Mouse (Mus musculus): ENCODE data around the gene Lpp. TPM values are rescaled to one million over a fixed set of nuclear protein-coding genes. Genes with fewer than 3 reads are reported as not detected.

The Lpp gene
- total and polyA plus RNA-seq, 3 experiments, result not detected

- H3K9ac ChIP-seq (ENCODE audit: control insufficient read depth, low read depth, low read length, poor library complexity, severe bottlenecking), result no peak overlapping the region
- no peaks in the 10 kb centered on the region for H3K4me1 ChIP-seq (ENCODE audit: control insufficient read depth in 1 of 2, insufficient read depth in 2 of 2, low read length in 2 of 2)
- DNase-seq (ENCODE audit: low read depth, low spot score), result no peak
- H3K9me3 ChIP-seq (replicated peaks; ENCODE audit: insufficient read depth, low read length), result no peaks in the 10 kb centered on the region
- H3K36me3 ChIP-seq (ENCODE audit: control insufficient read depth in 1 of 2, insufficient read depth in 2 of 2, low read length in 2 of 2), result no peaks in the 10 kb centered on the region
- no peak overlapping the region for H3K27ac ChIP-seq (ENCODE audit: control insufficient read depth, low read depth, low read length)
- no peaks in the 10 kb centered on the region for H3K79me2 ChIP-seq (ENCODE audit: control insufficient read depth, insufficient read depth, low read length, poor library complexity)
- H3K4me3 ChIP-seq (ENCODE audit: control insufficient read depth in 1 of 2, insufficient read depth in 1 of 2, low read depth in 2 of 2, low read length in 2 of 2), result no peak overlapping the region
- H3K27me3 ChIP-seq (ENCODE audit: control insufficient read depth in 1 of 2, insufficient read depth in 2 of 2, low read length in 2 of 2), result no peaks in the 10 kb centered on the region
- TF ChIP-seq MYB (IDR thresholded peaks at IDR 0.05; ENCODE audit: low read depth, low read length) (no peak), JUND (IDR thresholded peaks at IDR 0.05; ENCODE audit: low read depth, low read length) (no peak), RCOR1 (IDR thresholded peaks at IDR 0.05; ENCODE audit: low read depth, low read length) (no peak)
These were observed 123.7 kb downstream of the Lpp start for GRCm38 (mm10) chr16:24516993-24517392.

- Histone ChIP-seq H3K4me1 (ENCODE audit: control insufficient read depth in 1 of 2, insufficient read depth in 2 of 2, low read length in 2 of 2) (no peaks in the 10 kb centered on the region), H3K9ac (ENCODE audit: control insufficient read depth, low read depth, low read length, poor library complexity, severe bottlenecking) (no peak overlapping the region), H3K4me3 (ENCODE audit: control insufficient read depth in 1 of 2, insufficient read depth in 1 of 2, low read depth in 2 of 2, low read length in 2 of 2) (no peak overlapping the region), H3K36me3 (ENCODE audit: control insufficient read depth in 1 of 2, insufficient read depth in 2 of 2, low read length in 2 of 2) (no peaks in the 10 kb centered on the region), H3K27me3 (ENCODE audit: control insufficient read depth in 1 of 2, insufficient read depth in 2 of 2, low read length in 2 of 2) (no peaks in the 10 kb centered on the region), H3K27ac (ENCODE audit: control insufficient read depth, low read depth, low read length) (no peak overlapping the region), H3K79me2 (ENCODE audit: control insufficient read depth, insufficient read depth, low read length, poor library complexity) (no peaks in the 10 kb centered on the region), H3K9me3 (replicated peaks; ENCODE audit: insufficient read depth, low read length) (no peaks in the 10 kb centered on the region)
- DNase-seq (ENCODE audit: low read depth, low spot score), result no peak
- TF ChIP-seq POLR2AphosphoS5 (IDR thresholded peaks at IDR 0.05; ENCODE audit: borderline replicate concordance, low read depth, low read length), result no peak
- no peak for TF ChIP-seq USF1 (IDR thresholded peaks at IDR 0.05; ENCODE audit: low read depth, low read length)
These were observed 124.3 kb downstream of the Lpp start for GRCm38 (mm10) chr16:24517501-24518042.

- DNase-seq (ENCODE audit: low read depth, low spot score), result no peak
- H3K27ac ChIP-seq (ENCODE audit: control insufficient read depth, low read depth, low read length), result no peak overlapping the region
These were observed 125.5 kb downstream of the Lpp start for GRCm38 (mm10) chr16:24518785-24519184.

GRCm38 (mm10) chr16:24527219-24527618, 133.9 kb downstream of the Lpp start:
- H3K27ac ChIP-seq (ENCODE audit: control insufficient read depth, low read depth, low read length), result no peak overlapping the region
- no peak for DNase-seq (ENCODE audit: low read depth, low spot score)
- H3K36me3 ChIP-seq (ENCODE audit: control insufficient read depth in 1 of 2, insufficient read depth in 2 of 2, low read length in 2 of 2), result no peaks in the 10 kb centered on the region
- H3K9me3 ChIP-seq (replicated peaks; ENCODE audit: insufficient read depth, low read length), result no peaks in the 10 kb centered on the region
- H3K4me1 ChIP-seq (ENCODE audit: control insufficient read depth in 1 of 2, insufficient read depth in 2 of 2, low read length in 2 of 2), result no peaks in the 10 kb centered on the region
- no peaks in the 10 kb centered on the region for H3K27me3 ChIP-seq (ENCODE audit: control insufficient read depth in 1 of 2, insufficient read depth in 2 of 2, low read length in 2 of 2)
- H3K79me2 ChIP-seq (ENCODE audit: control insufficient read depth, insufficient read depth, low read length, poor library complexity), result no peaks in the 10 kb centered on the region
- TF ChIP-seq POLR2AphosphoS2 (IDR thresholded peaks at IDR 0.05; ENCODE audit: low read length), result no peak
- TF ChIP-seq TCF12 (IDR thresholded peaks at IDR 0.05; ENCODE audit: low read depth, low read length), result no peak
- no peak for TF ChIP-seq E2F4 (IDR thresholded peaks at IDR 0.05; ENCODE audit: borderline replicate concordance, low read depth, low read length)
- no peak for TF ChIP-seq USF2 (IDR thresholded peaks at IDR 0.05; ENCODE audit: borderline replicate concordance in 1 of 2, insufficient read depth in 1 of 2, low read depth in 1 of 2, low read length in 2 of 2)
- no peak for TF ChIP-seq MAZ (IDR thresholded peaks at IDR 0.05; ENCODE audit: low read depth, low read length)
- TF ChIP-seq TBP (IDR thresholded peaks at IDR 0.05; ENCODE audit: low read depth, low read length), result no peak
- H3K9ac ChIP-seq (ENCODE audit: control insufficient read depth, low read depth, low read length, poor library complexity, severe bottlenecking), result no peak overlapping the region
- no peak overlapping the region for H3K4me3 ChIP-seq (ENCODE audit: control insufficient read depth in 1 of 2, insufficient read depth in 1 of 2, low read depth in 2 of 2, low read length in 2 of 2)

More at GRCm38 (mm10) chr16:24518785-24519184, 125.5 kb downstream of the Lpp start:
- Histone ChIP-seq H3K27me3 (ENCODE audit: control insufficient read depth in 1 of 2, insufficient read depth in 2 of 2, low read length in 2 of 2) (no peaks in the 10 kb centered on the region), H3K9ac (ENCODE audit: control insufficient read depth, low read depth, low read length, poor library complexity, severe bottlenecking) (no peak overlapping the region), H3K9me3 (replicated peaks; ENCODE audit: insufficient read depth, low read length) (no peaks in the 10 kb centered on the region), H3K4me1 (ENCODE audit: control insufficient read depth in 1 of 2, insufficient read depth in 2 of 2, low read length in 2 of 2) (no peaks in the 10 kb centered on the region), H3K36me3 (ENCODE audit: control insufficient read depth in 1 of 2, insufficient read depth in 2 of 2, low read length in 2 of 2) (no peaks in the 10 kb centered on the region), H3K4me3 (ENCODE audit: control insufficient read depth in 1 of 2, insufficient read depth in 1 of 2, low read depth in 2 of 2, low read length in 2 of 2) (no peak overlapping the region), H3K79me2 (ENCODE audit: control insufficient read depth, insufficient read depth, low read length, poor library complexity) (no peaks in the 10 kb centered on the region)
- TF ChIP-seq KAT2A (conservative IDR thresholded peaks at IDR 0.05; ENCODE audit: low read depth, low read length), result no peak
- TF ChIP-seq USF1 (IDR thresholded peaks at IDR 0.05; ENCODE audit: low read depth, low read length), result peak; percentile 30; the same call in 1 of the 2 replicates
